Mouse (Mus musculus) kidney, postnatal 25 days (tissue): ENCODE results near the gene Cap1.

ENCODE experiments used
- DNase-seq, 2 experiments: peaks; one replicate each; pipeline ENCODE4 v3.0.0; 2021; ENCODE audit warnings: mixed read lengths in 2 of 2

Cap1 gene

GRCm38 (mm10) chr4:122885768-122886578, at the start of gene Cap1:
TSS of gene Cap1 (minus strand) at chr4:122886056.
- DNase-seq, result peak; percentile 98 to 99

- DNase-seq, result peak; percentile 27 to 59
Measured at GRCm38 (mm10) chr4:122933857-122934256, 48.0 kb upstream of the Cap1 start.

- DNase-seq, result no peak
Measured at GRCm38 (mm10) chr4:122933051-122933591, 47.3 kb upstream of the Cap1 start.

DNA sequence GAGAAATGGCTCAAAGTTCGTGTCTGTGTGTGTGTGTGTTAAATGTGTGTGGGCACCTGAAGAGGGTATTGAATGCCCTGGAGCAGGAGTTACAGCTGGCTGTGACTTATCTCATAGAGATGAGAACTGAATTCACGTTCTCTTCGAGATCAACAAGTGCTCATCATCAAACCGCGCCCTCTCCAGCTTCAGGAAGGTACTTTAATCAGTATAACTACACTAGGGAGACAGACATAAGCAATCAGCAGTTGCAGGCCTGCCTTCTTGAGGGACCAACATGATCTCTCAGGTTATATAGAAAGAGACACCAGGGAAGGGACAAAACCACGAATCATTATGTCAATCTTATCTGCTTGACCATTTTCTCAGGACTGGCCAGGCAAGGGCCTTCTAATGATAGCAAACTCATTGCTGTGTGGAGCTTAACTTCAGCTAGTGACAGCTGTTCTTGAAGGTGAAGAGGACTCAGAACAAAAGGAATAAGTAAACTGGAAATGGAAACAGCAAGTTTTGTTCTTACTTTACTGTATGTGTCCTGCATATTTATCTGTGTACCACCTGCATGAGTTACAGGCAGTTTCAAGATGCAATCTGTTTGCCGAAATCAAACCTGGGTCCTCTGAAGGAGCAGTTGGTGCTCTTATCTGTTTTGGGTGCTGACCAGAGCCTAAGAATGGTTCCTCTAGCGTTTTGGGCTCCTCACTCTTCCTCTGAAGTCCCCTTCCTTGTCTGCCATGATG, 46.6 kb upstream of the Cap1 start:
- no peak for DNase-seq

DNA sequence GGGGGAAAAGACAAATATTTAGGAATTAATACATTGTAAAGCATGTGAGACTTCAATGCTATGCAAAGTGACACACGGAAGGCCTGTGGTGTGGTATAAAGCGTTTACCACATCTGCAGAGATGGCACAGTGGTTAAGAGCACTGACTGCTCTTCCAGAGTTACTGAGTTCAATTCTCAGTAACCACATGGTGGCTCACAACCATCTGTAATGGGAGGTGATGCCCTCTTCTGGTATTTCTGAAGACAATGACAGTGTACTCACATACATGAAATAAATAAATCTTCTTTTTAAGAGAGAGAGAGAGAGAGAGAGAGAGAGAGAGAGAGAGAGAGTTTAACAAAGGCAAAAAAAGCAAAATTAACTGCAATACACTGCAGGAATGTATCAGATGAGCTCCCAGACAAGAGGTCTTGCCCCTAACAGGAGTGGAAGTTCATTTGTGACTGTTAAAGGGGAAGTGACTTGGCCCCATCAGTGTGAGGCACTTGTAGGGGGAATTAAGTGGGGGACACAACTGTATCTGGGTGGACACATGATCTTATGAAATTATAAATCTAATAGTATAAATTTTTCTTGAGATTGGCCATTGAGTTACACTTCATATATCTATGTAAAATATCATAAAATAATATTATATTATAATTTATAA, 45.2 kb upstream of the Cap1 start:
- no peak for DNase-seq

DNA sequence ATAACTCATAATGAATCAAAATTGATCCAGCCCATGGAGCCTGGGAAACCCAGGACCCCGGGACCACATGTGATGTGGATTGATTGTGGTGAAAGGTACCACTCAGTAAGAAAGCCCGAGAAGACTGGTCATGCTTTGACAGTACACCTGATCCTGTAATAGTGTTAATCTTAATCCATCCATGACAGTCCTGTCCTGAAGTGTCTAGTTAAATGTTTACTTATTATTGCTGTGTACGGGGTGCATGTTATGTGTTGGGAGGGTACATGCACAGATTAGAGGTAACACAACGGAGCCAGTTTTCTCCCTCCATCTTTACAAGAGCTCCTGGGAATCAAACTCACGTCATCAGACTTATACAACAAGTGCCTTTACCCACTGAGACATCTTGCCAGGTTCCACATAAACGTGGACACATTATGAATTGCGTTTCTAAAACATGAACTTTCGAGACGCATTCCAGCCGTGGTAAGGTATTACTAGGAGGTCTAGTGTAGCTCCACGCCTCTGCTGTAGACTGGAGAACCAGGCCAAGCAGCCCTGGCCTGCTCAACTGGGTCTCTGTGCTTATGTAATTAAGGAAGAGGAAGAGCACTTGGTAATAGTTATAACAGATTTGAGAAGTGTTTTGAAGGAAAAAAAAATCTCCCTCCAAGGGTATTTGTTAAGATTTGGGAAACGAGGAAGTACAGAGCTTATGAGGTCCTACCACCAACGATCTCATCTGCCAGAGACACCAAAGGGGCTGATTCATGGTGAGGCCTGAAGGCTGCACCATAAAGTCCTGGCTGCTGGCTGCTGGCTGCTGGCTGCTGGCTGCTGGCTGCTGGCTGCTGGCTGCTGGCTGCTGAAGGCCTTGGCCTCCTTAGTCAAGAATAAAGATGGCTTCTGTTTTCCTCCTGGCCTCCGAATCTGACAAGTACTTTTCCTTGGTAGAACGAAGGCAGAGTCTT, 37.8 kb upstream of the Cap1 start:
- peak; percentile 14 to 67 for DNase-seq

DNA sequence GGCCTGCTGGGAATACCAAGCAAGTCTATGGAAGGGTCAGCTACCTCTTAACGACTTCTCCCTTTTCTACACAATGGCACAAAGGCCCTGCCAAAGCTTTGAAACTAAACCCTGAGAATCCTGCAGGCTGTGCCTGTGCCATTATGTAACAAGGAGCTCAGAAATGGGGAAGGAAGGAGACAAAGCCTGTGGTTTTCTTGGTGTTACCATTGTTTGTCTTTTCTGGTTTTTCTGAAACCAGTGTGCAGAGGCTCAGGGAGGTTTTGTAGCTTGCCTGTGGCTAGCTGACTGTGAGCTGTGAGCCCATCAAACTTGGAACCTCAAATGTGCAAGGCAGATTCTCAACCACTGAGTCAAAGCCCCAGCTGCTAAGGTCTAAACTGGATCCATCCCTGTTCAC, 37.0 kb upstream of the Cap1 start:
- no peak for DNase-seq

DNA sequence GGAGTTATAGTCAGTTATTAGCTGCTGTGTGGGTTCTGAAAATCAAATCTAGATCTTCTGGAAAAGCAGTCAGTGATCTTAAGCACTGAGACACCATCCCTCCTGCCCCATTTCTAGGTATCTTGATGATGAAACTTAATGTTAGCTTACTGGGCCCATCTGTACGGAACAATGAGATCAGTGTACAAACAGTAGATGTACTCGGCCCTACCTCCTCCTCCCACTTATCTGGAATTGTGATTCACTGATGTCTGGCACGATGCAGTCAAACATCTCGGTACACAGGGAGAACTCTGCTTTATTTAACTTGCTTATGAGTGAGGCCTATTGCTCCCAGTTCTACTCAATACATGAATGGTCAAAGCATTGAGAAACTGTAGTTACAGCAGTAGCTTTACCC, 30.1 kb upstream of the Cap1 start:
- no peak for DNase-seq

DNA sequence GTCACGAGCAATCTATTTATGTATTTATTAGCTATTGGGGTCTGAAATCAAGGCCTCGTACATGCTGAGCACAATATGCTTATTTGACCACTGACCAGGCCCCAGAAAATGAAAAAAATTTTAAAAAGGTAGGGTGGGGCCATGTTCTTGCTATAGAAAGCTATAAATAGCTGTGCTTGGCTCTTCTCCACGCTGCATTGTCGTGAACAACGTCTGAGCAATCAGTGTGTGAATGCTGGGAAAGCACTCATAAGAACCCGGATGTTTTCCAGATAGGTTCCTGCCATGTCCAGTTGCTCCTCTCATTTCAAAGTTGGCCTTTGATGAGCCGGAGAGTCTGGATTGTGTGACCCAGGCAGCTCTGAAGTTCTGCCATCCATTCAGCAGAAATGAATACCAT, 28.3 kb upstream of the Cap1 start:
- no peak for DNase-seq

DNA sequence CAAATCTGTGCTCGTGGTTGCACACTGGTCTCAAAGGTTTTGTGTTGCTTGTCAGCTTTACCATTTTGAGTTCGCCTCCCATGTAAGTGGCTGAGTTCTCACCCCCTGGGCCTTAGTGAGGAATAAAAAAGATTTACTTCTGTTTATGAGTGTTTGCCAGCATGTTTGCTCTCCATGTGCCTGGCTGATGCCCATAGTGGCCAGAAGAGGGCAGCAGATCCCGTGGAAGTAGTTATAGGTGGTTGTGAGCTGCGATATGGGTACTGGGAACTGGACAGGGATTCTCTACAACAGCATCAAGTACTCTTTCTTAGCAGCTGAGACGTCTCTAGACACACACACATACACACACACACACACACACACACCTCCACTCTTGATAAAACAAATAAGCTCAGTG, 26.8 kb upstream of the Cap1 start:
- no peak for DNase-seq

DNA sequence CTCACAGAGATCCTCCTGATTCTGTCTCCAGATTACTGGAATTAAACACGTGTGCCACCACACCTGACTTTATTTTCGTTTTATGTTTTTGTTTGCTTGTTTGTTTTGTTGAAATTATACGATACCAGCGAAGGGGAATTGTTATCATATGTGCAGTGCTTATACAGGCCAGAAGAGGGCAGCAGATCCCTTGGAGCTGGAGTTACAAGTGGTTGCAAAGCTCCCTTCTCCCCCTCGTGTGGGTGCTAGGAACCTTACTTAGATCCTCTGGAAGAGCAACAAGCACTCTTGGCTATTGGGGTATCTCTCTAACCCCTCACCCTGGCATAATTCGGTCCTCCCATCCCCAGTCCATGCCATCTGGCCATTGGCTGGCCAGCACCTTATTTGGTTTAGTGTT, 24.7 kb upstream of the Cap1 start:
- DNase-seq, result peak in 1 of 2 experiments; percentile 28

DNA sequence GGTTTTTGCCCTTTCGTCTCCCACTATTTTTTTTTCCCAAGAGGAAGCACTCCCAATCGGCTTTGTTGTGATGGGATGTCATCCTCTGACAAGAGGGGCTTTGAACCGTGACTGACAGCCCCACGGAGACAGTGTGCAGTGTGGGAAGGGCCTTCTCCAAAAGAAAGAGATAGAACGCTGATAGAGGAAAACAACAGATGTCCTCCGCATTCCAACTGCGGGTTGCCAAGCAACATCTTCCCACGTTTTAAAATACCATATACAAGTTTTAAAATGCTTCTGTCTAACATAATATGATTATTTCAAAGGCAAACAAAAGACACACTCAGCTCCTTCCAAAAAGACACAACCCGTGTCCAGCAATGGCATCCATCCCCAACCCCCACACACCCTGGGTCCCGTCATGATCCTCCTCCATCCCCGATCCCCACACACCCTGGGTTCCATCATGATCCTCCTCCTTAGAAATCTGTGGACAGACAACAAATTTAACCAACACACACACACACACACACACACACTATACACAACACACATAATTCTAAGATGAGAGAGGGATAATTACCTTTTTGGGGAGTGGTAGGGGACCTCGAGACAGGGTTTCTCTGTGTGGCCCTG, 23.8 kb upstream of the Cap1 start:
- DNase-seq, result no peak

GRCm38 (mm10) chr4:122905359-122905758, 19.5 kb upstream of the Cap1 start:
- DNase-seq, result no peak

GRCm38 (mm10) chr4:122903709-122904108, 17.9 kb upstream of the Cap1 start:
- no peak for DNase-seq

DNA sequence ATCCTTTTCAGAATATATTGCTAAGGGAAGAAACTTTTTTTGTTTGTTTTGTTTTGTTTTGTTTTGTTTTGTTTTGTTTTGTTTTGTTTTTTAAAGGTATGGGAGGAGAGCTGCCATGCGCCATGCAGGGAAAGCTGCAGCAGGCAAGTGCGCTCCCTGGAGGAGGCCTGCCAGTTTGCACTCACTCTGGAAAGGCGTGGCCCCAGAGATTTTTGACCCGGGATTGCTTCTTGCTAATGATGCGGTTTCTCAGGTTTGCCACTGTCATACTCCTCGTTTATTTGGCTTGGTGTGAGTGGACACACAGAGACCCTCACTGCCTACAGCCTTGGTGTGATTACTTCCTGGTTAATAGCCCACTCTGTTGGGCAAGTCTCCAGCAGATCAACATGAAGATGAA, 16.3 kb upstream of the Cap1 start:
- DNase-seq, result peak; percentile 30 to 49

DNA sequence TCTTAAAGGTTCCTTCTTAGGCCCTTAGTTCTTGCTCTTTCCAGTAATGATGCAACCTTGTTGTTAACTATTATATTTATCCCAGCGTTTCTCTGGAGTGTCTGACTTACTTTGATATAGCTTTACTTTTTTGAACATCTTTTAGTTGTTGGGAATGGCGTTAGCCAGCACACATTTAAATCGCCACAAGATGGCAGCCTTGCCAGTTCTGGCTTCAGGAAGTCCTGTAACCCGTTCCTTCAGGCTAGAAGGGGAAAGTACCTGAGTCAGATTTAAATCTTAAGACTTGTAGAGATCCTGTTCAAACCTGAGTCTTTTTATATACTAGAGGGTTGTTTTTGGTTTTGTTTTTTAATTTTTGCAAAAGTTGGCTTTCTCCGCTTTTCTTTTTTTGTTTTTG, 12.5 kb upstream of the Cap1 start:
- DNase-seq, result peak; percentile 69 to 83

DNA sequence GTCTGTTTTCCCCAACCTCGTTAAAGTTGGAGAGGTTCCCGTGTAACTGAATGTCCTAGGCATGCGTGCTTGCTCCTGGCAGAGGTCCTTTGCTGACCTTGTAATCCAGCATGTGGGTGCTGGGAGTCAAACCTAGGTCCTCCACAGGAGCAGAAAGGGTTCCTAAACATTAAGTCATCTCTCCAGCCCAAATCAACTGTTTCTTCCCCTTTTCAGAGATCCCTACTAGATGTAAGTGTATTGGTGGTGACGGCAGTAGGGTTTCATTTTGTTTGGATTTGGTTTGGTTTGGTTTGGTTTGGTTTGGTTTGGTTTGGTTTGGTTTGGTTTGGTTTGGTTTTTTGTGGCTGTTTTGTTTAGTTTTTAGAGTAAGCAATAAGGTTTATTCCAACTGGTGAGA, 11.9 kb upstream of the Cap1 start:
- no peak for DNase-seq

DNA sequence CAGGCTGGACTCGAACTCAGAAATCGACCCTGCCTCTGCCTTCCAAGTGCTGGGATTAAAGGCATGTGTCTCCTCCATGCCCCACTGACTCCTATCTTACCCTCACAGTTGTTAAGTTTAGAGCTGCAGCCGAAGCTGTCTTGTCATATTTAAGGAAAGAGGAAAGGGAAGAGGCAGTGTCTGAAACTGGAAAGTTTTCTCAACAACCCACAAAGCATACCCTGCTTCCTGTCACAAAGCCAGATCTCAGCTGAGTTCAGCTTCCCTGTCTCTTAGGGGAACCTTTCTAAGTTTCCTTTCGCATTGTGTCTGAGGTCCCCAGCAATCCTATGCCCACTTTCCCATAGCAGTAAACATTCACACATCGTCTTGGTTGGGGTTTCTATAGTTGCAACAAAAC, 6.3 kb upstream of the Cap1 start:
- no peak for DNase-seq

DNA sequence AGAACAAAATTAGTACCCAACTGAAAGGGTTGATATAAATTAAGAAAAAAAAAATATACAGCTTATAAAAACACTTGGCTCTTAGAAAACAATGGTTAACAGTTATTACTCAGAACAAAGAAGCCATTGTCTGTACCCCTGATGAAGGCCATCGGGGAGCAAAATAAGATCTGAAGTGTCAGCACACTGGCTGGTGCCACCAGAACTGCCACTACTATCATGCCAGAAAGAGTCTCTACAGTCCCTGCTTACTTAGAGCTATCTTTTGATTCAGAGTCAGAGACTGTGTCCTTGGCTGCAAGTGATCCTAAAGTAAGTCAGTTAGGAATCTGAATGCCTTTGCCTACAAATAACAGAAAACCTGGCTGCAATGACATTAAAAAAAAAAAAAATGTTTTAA, 5.7 kb upstream of the Cap1 start:
- no peak for DNase-seq

- DNase-seq, result peak; percentile 28 to 60
Measured at GRCm38 (mm10) chr4:122890881-122891481, 5.1 kb upstream of the Cap1 start.

DNA sequence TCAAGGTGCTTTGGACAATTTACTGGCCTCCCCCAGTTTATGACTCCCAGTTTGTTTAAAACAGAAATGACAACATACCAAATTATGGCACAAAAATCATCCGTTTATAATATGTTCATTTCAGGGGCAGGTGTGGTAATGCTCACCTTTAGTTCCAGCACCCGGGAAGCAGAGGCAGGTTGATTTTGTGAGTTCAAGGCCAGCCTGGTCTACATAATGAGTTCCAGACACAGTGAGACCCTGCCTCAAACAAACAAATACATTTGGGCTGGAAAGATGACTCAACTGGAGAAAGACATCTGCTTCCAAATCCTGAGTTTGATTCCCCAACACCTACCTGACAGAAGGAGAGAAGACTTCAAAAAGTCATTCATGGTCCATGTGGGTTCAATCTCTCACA, 1.5 kb upstream of the Cap1 start:
- no peak for DNase-seq
